Mouse (Mus musculus): ENCODE measurements around the gene Dnah17.

Gene Dnah17

DNA sequence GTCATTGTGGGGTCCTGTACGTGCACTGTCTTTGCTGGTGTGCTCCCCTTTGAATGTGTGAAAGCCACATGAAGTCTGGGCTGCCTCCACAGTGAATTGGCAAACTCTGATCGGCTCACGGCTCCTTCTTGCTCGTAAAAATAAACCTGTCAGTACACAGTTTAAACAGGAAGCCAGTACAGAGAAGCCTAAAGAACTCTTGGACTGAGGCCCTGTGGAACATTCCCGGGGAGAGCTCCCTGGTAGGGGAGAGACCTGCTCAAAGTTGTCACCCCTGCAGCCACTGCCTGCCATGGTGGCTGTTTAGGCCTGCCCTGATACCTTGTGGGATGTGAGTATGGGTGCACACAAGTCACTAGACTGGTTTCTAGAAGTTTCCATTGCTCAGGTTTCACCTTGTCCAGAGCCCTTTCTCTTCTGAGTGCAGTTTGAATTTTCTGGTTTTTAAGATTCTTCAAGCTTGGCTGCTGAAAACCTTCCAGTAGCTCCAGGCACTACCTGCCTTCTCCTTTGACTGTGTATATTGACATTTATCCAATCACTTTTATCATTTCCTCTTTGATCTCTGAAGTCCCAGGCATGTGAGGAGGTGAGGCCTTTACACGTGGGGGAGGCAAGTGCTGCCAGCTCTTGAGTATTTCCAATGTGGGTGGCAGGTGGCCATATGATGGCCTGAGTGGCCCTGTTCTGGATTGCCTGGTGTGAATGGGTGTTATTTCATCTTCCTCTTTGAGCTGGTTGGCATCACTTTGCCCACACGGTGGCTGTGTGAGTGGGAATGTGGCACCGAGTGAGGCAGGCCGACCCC, 136.0 kb downstream of the Dnah17 start:
- DNase-seq (ENCODE audit: low read depth) = peak; percentile 53

GRCm38 (mm10) chr11:117993190-117994175, 137.0 kb downstream of the Dnah17 start:
- no peak for DNase-seq (ENCODE audit: low read depth)

DNA sequence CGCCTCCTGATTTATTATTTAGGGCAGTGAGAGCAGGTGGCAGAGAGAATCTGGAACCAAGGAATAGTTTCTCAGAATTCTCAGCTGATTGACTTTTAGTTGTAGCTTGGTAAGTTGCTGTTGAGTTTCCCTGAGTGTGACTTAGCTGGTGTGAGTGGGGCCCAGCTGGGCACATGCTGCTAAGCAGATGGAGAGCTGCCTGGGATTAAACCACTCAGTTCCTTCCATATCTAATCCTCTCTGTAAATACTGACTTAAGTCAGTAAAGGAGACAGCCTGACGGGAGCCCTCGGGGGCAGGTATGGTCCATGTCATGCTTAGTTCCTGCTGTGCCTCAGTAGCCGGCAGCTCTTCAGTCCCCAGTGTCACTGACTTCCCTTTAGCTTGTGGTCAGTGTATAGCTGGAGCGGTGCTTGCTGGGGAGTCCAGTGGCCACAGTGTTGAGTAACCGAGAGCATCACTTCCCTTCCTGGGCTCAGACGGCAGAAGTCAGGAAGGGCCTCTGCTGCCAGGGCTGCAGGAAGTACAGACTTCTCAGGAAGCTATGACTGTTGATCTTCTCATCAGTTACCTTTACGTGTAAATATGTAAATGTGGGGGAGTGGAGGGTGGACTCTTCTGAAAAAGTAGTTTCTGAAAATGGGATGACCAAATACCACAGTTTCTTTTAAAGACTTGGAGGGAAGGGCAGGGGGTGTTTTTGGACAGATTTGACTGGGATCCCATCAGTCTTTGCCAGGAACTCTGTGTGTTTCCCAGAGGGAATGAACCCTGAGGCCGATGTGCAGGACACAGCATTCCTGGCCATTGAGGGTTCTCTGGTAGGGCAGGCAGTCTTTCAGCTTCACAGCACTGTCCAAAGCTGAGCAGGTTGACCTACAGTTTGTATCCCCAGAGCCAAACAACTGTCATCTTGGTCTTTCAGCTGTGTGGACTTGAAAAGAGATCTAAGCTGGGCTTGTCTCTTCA, 138.6 kb downstream of the Dnah17 start:
- peak; percentile 48 for DNase-seq (ENCODE audit: low read depth)

GRCm38 (mm10) chr11:117989926-117990325, 140.5 kb downstream of the Dnah17 start:
- peak; percentile 88 for DNase-seq (ENCODE audit: low read depth)

DNA sequence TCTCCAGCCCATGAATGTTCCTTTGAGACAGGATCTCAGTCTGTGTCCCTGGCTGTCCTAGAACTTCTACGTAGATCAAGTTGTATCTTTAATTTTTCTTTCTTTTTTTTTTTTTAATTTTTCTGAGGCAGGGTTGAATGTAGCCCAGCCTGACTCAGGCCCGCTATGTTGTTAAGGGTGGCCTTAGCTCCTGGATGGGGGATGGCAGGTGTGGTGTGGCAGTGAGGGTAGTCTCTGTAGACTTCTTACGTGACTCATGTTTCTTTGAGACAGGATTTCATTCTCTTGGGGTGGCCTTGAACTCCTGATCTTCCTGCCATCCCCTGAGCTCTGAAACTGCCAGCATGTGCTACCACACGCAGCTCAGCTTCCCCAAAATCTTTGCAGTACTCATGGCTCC, 141.2 kb downstream of the Dnah17 start:
- DNase-seq (ENCODE audit: low read depth) = no peak

DNA sequence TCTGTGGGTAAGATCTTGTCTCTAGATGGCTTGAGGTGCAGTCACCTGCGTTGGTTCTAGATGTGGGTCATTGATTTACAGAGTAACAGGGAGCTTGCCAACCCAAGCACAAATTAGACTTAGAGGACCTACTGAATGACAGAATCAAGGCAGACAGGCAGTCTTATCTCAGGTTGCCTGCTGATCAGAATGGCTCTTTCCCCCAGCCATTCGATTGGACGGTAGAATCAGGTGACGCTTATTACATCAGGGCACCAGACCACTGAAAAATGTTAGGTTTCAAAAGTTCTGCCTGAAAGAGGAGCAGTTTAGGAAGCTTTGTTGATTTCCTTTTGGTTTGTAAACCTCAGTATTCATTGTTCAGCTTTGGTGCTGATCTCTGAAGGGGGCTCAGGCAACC, 142.5 kb downstream of the Dnah17 start:
- DNase-seq (ENCODE audit: low read depth) = peak; percentile 62

GRCm38 (mm10) chr11:117987032-117987451, 143.4 kb downstream of the Dnah17 start:
- DNase-seq (ENCODE audit: low read depth) = peak; percentile 63

DNA sequence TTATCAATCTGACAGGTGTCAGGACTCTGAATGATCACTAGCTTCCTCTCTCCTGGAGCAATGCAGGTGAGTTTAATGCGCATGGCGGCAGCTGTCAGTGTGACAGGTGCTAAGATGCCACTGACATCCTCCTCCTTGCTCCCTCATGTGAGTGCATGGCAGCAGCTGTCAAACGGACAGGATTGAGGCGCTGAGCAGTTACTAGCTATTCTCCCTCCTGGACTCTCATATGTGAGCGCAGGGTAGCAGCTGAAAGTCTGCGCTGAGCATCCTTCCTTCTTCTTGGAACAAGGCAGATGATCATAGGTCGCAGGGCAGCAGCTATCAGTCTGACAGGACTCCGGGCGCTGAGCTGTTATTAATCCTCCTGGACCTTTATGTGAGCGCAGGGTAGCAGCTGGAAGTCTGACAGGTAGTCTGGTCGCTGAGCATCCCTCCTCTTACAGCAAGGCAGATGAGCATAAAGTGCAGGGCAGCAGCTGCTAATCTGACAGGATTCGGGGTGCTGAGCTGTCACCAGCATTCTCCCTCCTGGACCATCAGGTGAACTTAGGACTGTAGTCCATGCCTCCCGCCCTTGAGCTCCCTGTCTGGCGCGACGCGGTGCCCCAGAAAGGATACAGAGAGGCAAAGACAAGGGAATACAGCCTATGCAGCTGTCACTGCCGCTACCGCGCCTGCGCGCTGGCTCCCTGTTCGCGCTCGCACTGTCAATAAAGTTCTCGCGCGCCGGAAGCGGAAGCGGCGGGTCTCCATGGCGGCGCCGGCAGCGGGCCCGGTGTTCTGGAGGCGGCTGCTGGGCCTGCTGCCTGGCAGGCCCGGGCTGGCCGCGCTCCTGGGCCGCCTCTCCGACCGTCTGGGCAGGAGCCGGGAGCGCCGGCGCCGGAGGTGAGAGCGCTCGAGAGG, 144.1 kb downstream of the Dnah17 start, which contains the start of gene Pgs1:
Gene Pgs1 (plus strand): TSS at position 167 of the 906 bp plus-strand sequence.
- peak; percentile 93 for DNase-seq (ENCODE audit: low read depth)

DNA sequence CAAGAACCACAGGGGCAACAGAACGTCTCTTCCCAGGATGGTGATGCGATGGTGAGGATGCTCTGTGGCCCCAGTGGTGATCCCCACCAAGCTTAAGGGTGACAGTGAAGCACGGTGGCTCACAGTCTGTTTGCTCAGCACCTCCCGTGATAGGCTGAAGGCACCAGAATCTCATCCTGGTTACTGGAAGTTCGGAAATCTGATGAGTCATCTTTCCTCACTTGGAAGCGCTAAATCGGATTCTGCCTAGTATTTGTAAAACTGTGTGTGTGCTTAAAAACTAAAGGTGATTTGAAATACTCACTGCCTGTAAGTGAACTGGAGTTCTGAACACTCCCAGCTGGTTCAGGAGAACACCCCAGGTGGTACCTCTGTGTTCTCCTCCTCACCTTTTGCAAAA, 146.7 kb downstream of the Dnah17 start:
- DNase-seq (ENCODE audit: low read depth) = peak; percentile 69

- no peak for DNase-seq (ENCODE audit: low read depth)
Observed at GRCm38 (mm10) chr11:117982426-117982825, 148.0 kb downstream of the Dnah17 start.

DNA sequence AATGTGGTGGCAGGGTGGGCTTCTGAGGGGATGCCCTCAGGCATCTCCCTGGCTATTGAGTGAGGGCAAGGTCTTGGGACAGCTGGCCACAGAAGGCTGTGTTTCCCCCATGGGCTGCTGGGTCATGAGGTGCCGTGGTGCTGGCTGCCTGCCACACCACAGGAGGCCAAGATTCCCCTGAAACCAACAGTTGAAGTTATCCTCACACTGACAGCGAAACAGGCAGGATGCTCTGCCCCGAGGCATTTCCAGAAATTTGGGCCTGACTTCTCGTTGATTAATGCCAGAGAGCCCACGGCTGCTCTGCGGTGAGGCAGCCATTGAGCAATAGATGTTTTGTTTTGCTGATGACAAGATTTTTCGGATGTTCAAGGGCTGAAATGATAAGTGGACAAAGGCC, 151.0 kb downstream of the Dnah17 start:
- peak; percentile 93 for DNase-seq (ENCODE audit: low read depth)

DNA sequence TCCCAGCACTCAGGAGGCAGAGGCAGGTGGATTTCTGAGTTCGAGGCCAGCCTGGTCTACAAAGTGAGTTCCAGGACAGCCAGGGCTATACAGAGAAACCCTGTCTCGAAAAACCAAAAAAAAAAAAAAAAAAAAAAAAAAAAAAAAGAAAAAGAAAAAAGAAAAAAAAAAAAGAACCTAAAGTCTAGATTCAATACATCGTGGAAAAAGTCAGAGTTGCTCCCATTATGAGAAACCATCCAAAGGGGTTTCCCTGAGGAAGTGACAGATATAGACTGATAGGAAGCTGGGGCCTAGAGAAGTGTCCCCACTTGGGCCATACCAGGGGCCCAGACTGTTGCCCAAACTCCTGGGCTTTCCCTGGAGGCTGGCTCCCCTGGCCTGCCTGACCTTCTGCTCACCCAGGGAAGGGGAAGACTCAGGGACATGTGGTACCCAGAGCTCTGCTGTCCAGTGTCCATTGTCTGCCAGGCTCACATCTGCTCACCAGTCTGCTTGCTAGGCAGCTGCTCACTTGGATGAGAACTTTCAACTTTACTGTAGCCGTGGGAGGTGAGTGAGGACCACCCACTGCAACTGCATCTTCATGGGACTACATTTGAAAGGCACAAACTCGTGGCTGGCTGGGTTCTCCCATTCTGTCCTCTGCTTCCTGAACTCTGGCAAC, 152.6 kb downstream of the Dnah17 start:
- DNase-seq (ENCODE audit: low read depth) = no peak

- peak; percentile 76 for DNase-seq (ENCODE audit: low read depth)
Observed at GRCm38 (mm10) chr11:117976081-117976582, 154.3 kb downstream of the Dnah17 start.

DNA sequence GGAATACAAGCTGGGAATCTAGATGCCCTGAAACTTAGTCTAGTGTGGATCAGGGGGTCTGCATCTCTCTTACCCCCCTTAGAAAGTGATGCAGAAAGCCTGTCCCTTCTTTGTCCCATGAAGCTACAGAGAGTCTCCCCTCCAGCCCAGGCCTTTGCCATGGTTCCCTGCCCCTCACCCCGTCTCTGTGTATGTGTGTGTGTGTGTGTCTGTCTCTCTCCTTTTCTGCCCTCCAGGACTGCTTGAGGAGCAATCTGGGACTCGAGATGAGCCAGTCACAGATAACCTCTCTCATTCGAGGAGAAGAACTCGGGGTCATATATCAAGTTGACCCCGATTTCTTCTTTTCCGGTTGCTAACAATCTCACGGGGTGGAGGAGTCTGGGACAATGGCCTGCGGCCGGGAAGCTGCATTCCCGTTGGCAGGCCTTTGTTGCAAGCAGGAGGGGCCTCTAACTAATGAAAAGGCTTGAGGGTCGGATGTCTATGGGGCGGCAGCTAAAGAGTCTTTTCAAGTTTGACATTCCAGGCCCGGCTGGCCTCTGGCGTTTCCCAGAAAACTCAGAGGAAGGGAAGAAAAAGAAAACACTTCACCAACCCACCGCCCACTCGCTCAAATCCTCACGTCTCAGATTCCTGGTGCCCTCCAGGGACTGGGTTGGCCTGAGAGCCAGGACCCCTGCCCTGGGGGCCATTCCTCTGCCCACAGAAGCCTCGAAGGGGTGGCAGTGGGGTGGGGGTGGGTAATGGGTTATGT, 155.0 kb downstream of the Dnah17 start:
- no peak for DNase-seq (ENCODE audit: low read depth)

- no peak for DNase-seq (ENCODE audit: low read depth)
Observed at GRCm38 (mm10) chr11:117974327-117975125, 155.9 kb downstream of the Dnah17 start.

GRCm38 (mm10) chr11:117973569-117973968, 156.9 kb downstream of the Dnah17 start:
- no peak for DNase-seq (ENCODE audit: low read depth)

DNA sequence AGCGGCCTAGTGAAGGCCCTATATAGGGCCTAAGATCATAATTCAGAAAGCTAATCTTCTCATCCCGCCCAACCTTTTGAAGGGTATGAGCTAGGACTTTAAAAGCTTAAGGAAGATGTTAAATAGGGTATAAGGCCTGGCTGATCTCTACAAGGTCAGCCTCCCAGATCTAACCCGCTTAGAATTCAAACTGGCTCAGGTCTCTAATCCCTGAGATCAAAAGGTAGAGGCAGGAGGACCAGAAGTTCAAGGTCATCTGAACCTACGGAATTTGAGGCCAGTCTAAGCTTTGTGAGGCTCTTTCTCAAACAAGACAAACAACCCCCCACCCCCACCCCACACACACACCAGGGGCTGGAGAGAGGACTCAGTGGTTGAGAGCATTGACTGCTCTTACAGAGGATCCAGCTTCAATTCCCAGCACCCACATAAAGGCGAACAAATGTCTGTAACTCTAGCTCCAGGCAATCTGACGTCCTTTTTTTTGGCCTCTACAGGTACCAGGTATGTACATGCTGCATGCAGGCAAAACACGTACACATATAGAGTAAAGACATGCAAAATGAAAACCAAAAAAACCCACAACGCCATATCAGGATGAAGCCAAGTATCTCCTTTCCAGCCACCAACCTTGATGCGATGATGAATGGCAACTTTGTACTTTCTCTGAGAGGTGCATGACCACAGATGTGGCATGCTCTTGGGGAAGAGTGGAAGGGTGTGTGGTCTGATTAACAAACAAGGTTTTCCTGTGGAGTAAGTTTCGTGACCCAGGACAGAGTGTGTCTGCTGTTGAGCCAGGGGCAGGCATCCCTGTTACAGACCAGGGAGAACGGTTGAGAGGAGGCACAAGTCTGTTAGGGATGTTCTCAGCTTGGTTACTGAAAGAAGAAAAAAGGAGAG, 157.5 kb downstream of the Dnah17 start:
- DNase-seq (ENCODE audit: low read depth) = no peak
